Mouse (Mus musculus): ENCODE data around the gene Myo19. TPM values are rescaled to one million over a fixed set of nuclear protein-coding genes. Genes with fewer than 3 reads are reported as not detected.

The Myo19 gene
- polyA plus RNA-seq, 1 experiment: 24.7 TPM

GRCm38 (mm10) chr11:84947206-84947605 lies 67.3 kb downstream of the Myo19 start:
- H3K27ac ChIP-seq (ENCODE audit: control insufficient read depth, insufficient read depth, low read depth, low read length): no peak overlapping the region
- H3K36me3 ChIP-seq (ENCODE audit: control insufficient read depth, insufficient read depth, low read length): no peaks in the 10 kb centered on the region
- H3K4me1 ChIP-seq (ENCODE audit: control insufficient read depth, insufficient read depth, low read length): peaks cover 14% of the 10 kb centered on the region
- H3K4me3 ChIP-seq (ENCODE audit: control insufficient read depth, low read depth, low read length): no peak overlapping the region
- no peak for TF ChIP-seq CTCF (IDR thresholded peaks at IDR 0.05; ENCODE audit: control insufficient read depth, insufficient read depth, insufficient replicate concordance, low read depth, low read length)
- TF ChIP-seq POLR2A (IDR thresholded peaks at IDR 0.05; ENCODE audit: control insufficient read depth, low read depth, low read length): no peak
- no peaks in the 10 kb centered on the region for H3K27me3 ChIP-seq (ENCODE audit: control insufficient read depth, insufficient read depth, low read length)

DNA sequence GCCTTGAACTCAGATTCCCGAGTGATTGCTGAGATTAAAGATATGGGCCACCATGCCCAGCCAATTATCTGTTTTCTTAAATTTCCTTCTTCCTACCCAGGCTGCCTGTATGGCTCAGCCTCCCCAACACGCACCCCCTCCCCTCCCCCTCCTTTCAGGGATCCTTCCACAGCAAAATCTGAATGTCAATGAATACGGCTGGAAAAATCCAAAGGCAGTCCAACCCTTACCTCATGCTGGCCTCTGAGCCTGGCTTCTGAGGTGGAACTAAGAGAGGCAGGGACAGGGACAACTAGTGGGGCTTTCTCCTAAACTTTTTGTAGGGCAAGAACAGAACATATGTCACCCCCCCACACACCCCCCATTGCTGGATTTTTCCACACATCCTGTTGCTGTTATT lies 68.2 kb downstream of the Myo19 start:
- no peak overlapping the region for H3K4me3 ChIP-seq (ENCODE audit: control insufficient read depth, low read depth, low read length)
- TF ChIP-seq POLR2A (IDR thresholded peaks at IDR 0.05; ENCODE audit: control insufficient read depth, low read depth, low read length) (no peak), CTCF (IDR thresholded peaks at IDR 0.05; ENCODE audit: control insufficient read depth, insufficient read depth, insufficient replicate concordance, low read depth, low read length) (no peak)
- peaks cover 14% of the 10 kb centered on the region for H3K4me1 ChIP-seq (ENCODE audit: control insufficient read depth, insufficient read depth, low read length)
- H3K27ac ChIP-seq (ENCODE audit: control insufficient read depth, insufficient read depth, low read depth, low read length): no peak overlapping the region
- H3K27me3 ChIP-seq (ENCODE audit: control insufficient read depth, insufficient read depth, low read length): no peaks in the 10 kb centered on the region
- no peaks in the 10 kb centered on the region for H3K36me3 ChIP-seq (ENCODE audit: control insufficient read depth, insufficient read depth, low read length)

- TF ChIP-seq CTCF (IDR thresholded peaks at IDR 0.05; ENCODE audit: control insufficient read depth, insufficient read depth, insufficient replicate concordance, low read depth, low read length) (no peak), POLR2A (IDR thresholded peaks at IDR 0.05; ENCODE audit: control insufficient read depth, low read depth, low read length) (no peak)
- H3K4me3 ChIP-seq (ENCODE audit: control insufficient read depth, low read depth, low read length): no peak overlapping the region
- no peaks in the 10 kb centered on the region for H3K36me3 ChIP-seq (ENCODE audit: control insufficient read depth, insufficient read depth, low read length)
- no peaks in the 10 kb centered on the region for H3K27me3 ChIP-seq (ENCODE audit: control insufficient read depth, insufficient read depth, low read length)
- peaks cover 11% of the 10 kb centered on the region for H3K4me1 ChIP-seq (ENCODE audit: control insufficient read depth, insufficient read depth, low read length)
- H3K27ac ChIP-seq (ENCODE audit: control insufficient read depth, insufficient read depth, low read depth, low read length): no peak overlapping the region
Measured at GRCm38 (mm10) chr11:84948526-84948925, 68.6 kb downstream of the Myo19 start.

- no peak overlapping the region for H3K27ac ChIP-seq (ENCODE audit: control insufficient read depth, insufficient read depth, low read depth, low read length)
- no peaks in the 10 kb centered on the region for H3K36me3 ChIP-seq (ENCODE audit: control insufficient read depth, insufficient read depth, low read length)
- no peak for TF ChIP-seq POLR2A (IDR thresholded peaks at IDR 0.05; ENCODE audit: control insufficient read depth, low read depth, low read length)
- TF ChIP-seq CTCF (IDR thresholded peaks at IDR 0.05; ENCODE audit: control insufficient read depth, insufficient read depth, insufficient replicate concordance, low read depth, low read length): no peak
- H3K27me3 ChIP-seq (ENCODE audit: control insufficient read depth, insufficient read depth, low read length): no peaks in the 10 kb centered on the region
- no peaks in the 10 kb centered on the region; the same call in 1 of the 2 replicates for H3K4me1 ChIP-seq (ENCODE audit: control insufficient read depth, insufficient read depth, low read length)
- no peak overlapping the region for H3K4me3 ChIP-seq (ENCODE audit: control insufficient read depth, low read depth, low read length)
Measured at GRCm38 (mm10) chr11:84952611-84953010, 72.7 kb downstream of the Myo19 start.

GRCm38 (mm10) chr11:84956400-84956799 lies 76.5 kb downstream of the Myo19 start:
- no peak for TF ChIP-seq CTCF (IDR thresholded peaks at IDR 0.05; ENCODE audit: control insufficient read depth, insufficient read depth, insufficient replicate concordance, low read depth, low read length)
- TF ChIP-seq POLR2A (IDR thresholded peaks at IDR 0.05; ENCODE audit: control insufficient read depth, low read depth, low read length): no peak
- Histone ChIP-seq H3K27me3 (ENCODE audit: control insufficient read depth, insufficient read depth, low read length) (no peaks in the 10 kb centered on the region), H3K27ac (ENCODE audit: control insufficient read depth, insufficient read depth, low read depth, low read length) (no peak overlapping the region), H3K4me3 (ENCODE audit: control insufficient read depth, low read depth, low read length) (no peak overlapping the region), H3K36me3 (ENCODE audit: control insufficient read depth, insufficient read depth, low read length) (no peaks in the 10 kb centered on the region), H3K4me1 (ENCODE audit: control insufficient read depth, insufficient read depth, low read length) (no peaks in the 10 kb centered on the region; the same call in none of the 2 replicates)

GRCm38 (mm10) chr11:84957171-84957570 lies 77.2 kb downstream of the Myo19 start:
- Histone ChIP-seq H3K36me3 (ENCODE audit: control insufficient read depth, insufficient read depth, low read length) (no peaks in the 10 kb centered on the region), H3K27ac (ENCODE audit: control insufficient read depth, insufficient read depth, low read depth, low read length) (no peak overlapping the region), H3K4me1 (ENCODE audit: control insufficient read depth, insufficient read depth, low read length) (no peaks in the 10 kb centered on the region; the same call in none of the 2 replicates), H3K4me3 (ENCODE audit: control insufficient read depth, low read depth, low read length) (no peak overlapping the region), H3K27me3 (ENCODE audit: control insufficient read depth, insufficient read depth, low read length) (no peaks in the 10 kb centered on the region)
- no peak for TF ChIP-seq POLR2A (IDR thresholded peaks at IDR 0.05; ENCODE audit: control insufficient read depth, low read depth, low read length)
- TF ChIP-seq CTCF (IDR thresholded peaks at IDR 0.05; ENCODE audit: control insufficient read depth, insufficient read depth, insufficient replicate concordance, low read depth, low read length): no peak

DNA sequence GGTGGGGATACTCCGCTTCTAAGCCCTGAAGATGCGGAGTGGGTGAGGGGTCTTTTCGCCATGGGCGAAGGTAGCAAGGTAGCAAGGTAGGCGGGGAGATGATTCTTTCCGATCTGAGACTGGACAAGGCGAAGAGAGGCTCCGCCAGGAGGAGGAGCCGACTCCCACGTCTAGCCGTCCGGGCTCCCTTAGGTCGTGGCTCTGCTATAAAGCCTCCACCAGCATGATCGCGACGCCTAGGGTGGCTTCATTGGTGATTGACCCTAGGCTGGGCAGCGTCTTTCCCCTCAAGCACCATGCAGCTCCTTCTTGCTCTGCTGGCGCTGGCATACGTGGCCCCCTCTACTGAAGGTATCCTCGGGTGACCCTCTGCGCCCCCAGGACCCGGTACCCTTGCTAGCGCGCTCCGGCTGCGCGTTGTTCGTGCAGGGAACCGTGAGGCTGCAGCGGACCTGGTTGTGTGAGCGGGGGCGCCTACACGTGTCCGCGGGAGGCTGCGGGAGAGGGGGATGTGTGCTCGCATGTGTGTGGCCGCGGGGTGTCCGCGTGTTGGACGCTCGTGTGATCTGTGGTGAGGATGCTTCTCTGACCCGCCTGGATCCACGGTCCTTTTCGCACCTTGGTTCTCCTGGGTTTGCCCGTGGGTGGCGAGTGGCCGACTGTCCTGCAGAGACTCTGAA lies 77.8 kb downstream of the Myo19 start, which contains the start of gene Car4:
Car4 (plus strand) TSS at position 196 of the 680 bp plus-strand sequence.
- Histone ChIP-seq H3K27me3 (ENCODE audit: control insufficient read depth, insufficient read depth, low read length) (no peaks in the 10 kb centered on the region), H3K4me3 (ENCODE audit: control insufficient read depth, low read depth, low read length) (peak within 1 kb of the TSS; percentile 27), H3K4me1 (ENCODE audit: control insufficient read depth, insufficient read depth, low read length) (no peaks in the 10 kb centered on the region; the same call in none of the 2 replicates), H3K27ac (ENCODE audit: control insufficient read depth, insufficient read depth, low read depth, low read length) (no peak within 1 kb of the TSS), H3K36me3 (ENCODE audit: control insufficient read depth, insufficient read depth, low read length) (no peaks in the 10 kb centered on the region)
- TF ChIP-seq POLR2A (IDR thresholded peaks at IDR 0.05; ENCODE audit: control insufficient read depth, low read depth, low read length) (no peak), CTCF (IDR thresholded peaks at IDR 0.05; ENCODE audit: control insufficient read depth, insufficient read depth, insufficient replicate concordance, low read depth, low read length) (no peak)
